Mouse (Mus musculus): ENCODE results near the gene Ctbp1.

DNA sequence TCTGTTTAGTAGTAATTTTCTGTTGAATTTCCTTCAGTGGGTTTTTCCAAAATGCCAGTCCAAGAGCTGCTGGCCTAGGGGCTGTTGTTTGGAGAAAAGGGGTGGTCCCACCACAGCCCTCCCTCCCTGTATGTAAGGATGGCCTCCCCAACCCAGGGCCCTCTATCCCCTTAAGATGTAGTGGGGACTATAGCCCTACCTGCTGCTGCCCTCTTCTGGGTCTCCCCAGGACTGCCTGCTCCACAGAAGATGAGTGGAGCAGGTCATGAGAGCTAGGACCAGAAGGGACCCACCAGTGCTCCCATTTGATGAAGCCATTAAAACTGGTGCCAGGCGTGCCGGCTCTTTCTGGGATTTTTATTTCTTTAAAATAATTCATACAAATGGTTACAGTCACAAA is 27.4 kb downstream of the Ctbp1 start:
- TF ChIP-seq GATA1 (IDR thresholded peaks at IDR 0.05; ENCODE audit: borderline replicate concordance, low read length) = no peak
- no peak for TF ChIP-seq FLI1 (IDR thresholded peaks at IDR 0.05; ENCODE audit: low read length)

Data from megakaryocyte, embryonic 14.5 days (primary cell).